Comparison of ENCODE assay signal across 16 mouse cellular contexts in genomic region chr13:9421949-9422348, GRCm38 (mm10).
"Had no signal": no experiment of that assay in that cellular context is flagged by ENCODE, and none has a peak within 500 bp of the region (broad histone marks: within the 10 kb centered on the region; RNA-seq: fewer than 3 reads in every experiment).

No protein-coding gene starts in this region.

- DNase-seq: retina, postnatal 1 day; right cerebral cortex, adult 18-20 months; right cerebral cortex, postnatal 14 days; right cerebral cortex, postnatal 25 days; right cerebral cortex, postnatal 4 days; spleen, adult 18-20 months; thymus, adult 18-20 months; thymus, adult 2 months; thymus, postnatal 14 days; thymus, postnatal 25 days; thymus, postnatal 36 days; thymus, postnatal 4 days had no signal

- H3K27me3 ChIP-seq: neural tube, embryonic 13.5 days; neural tube, embryonic 15.5 days; stomach, embryonic 15.5 days had no signal

- H3K36me3 ChIP-seq: neural tube, embryonic 13.5 days; neural tube, embryonic 15.5 days; stomach, embryonic 15.5 days had no signal

- H3K4me3 ChIP-seq: neural tube, embryonic 13.5 days; neural tube, embryonic 15.5 days; stomach, embryonic 15.5 days had no signal

- H3K4me2 ChIP-seq: neural tube, embryonic 13.5 days; neural tube, embryonic 15.5 days; stomach, embryonic 15.5 days had no signal

- H3K27ac ChIP-seq: neural tube, embryonic 13.5 days; neural tube, embryonic 15.5 days; stomach, embryonic 15.5 days; stomach, postnatal 0 days had no signal

- H3K9ac ChIP-seq: neural tube, embryonic 13.5 days; neural tube, embryonic 15.5 days; stomach, embryonic 15.5 days had no signal

- H3K4me1 ChIP-seq: neural tube, embryonic 13.5 days; neural tube, embryonic 15.5 days; stomach, embryonic 15.5 days had no signal

- H3K9me3 ChIP-seq: neural tube, embryonic 13.5 days; neural tube, embryonic 15.5 days; stomach, embryonic 15.5 days had no signal
